Mouse (Mus musculus) adrenal gland, postnatal 14 days (tissue): Measurements from ENCODE around the gene Vstm4. TPM values are rescaled to one million over a fixed set of nuclear protein-coding genes. Genes with fewer than 3 reads are reported as not detected.

ENCODE experiments used
- DNase-seq: peaks from one replicate; pipeline ENCODE4 v3.0.0; 2021; ENCODE audit warnings: mixed read lengths
- long read RNA-seq, 2 experiments: library from polyadenylated mRNA; stranded (forward); transcript quantifications; one replicate each; pipeline ENCODE4 v2.0.0; 2021
- total RNA-seq: library from RNA; stranded (reverse); gene quantifications from 2 replicates; pipeline ENCODE4 v1.2.3, GENCODE M21; 2021

The Vstm4 gene
- 18.0 and 18.2 TPM in 2 replicates for total RNA-seq
- long read RNA-seq, experiment 1, transcript Vstm4-201 (8 exons, 2,745 nt): major isoform, 31 of 33 reads
- long read RNA-seq, experiment 1, partial matches to known transcripts: 2 of 33 reads
- long read RNA-seq, experiment 1, other reads (novel, unspliced or antisense): 0 of 33 reads
- long read RNA-seq, experiment 2, transcript Vstm4-201 (8 exons, 2,745 nt): major isoform, 31 of 36 reads
- long read RNA-seq, experiment 2, partial matches to known transcripts: 3 of 36 reads
- long read RNA-seq, experiment 2, other reads (novel, unspliced or antisense): 2 of 36 reads

DNA sequence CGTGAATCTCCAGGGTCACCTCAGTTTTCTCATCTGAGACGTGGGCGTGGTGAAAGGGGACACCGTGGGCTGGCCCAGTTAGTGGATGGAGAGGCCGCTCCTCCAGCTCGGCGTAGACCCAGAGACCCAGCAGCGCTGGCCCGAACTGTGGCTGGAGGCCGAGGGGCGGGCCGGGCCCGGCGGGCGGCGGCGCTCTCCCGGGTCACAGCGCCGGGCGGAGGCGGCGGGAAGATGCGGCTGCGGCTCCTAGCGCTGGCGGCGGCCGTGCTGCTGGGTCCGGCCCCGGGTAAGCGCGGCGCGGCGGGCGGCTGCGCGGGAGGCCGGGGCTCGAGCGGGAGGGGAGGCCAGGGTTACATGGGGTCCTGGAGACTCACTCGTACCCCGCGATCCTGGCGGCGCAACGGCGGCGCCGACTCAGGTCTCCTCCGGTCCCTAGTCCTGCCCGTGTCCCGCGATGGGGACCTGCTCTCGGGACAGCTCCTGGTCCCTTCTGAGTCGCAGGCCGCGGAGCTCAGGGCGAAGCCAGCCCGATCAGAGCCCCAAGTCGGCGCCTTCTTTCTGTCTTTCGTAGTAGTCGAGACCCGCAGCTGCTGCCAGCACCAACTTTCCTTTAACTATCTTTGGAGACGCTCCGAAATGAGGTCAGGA lies at the start of gene Vstm4:
Gene Vstm4, plus strand, starts transcription at position 76 of the 648 bp plus-strand sequence.
- DNase-seq: peak; percentile 86

DNA sequence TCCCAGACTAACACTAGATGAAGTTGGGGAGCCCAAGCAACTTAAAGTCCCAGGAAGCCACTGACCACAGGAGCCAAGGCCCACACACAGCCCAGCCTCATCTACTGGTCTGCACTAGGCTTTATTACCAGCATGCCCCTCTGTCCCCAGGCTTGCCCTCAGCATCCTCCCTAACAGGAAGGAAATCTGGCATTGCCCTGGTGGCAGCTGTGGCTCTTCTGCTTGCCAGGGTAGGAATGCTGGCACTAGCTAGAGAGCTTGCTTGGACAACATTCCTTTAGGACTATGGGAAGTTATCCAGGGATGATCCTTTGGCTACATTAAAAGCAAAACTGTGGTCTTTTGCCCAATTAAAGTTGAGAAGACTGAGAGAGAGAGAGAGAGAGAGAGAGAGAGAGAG lies 46.4 kb upstream of the Vstm4 start:
- DNase-seq: no peak

DNA sequence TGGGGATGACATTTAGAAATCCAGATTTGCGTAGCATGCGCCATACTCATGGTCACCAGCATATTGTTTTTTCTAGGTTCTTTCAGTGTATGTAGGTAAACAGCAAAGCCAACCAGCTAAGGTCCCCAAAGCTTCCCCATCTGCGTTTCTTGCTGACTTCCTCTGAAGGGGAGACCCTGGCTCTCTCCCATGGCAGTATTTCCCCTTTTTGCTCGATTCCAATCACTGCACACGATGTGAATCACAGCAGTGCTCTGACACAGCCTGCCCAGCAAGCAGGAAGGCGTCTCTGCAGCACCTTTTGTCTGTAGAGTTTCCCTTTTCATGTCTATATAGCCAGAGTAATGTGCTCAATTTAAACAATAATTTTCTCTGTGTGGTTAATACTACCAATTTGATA lies 44.1 kb upstream of the Vstm4 start:
- DNase-seq: no peak

DNA sequence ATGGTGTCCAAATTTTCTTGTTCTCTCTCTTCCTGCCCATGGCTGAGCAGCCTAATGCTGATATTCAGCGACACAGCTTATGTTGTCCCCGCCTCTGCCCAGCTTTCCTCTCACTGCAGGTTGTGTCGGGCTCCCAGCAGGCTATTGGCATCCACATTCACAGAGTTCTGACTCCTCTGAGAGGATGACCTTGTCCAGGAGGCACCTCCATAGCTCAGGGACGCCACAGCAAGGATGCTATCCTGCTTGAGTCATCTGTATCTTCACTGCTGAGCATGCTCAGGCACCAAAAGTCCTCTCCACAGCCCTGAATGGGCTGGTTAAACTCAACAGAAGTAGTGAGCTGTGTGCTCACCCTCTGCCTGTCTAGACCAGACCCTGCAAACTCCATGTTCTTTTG lies 41.6 kb upstream of the Vstm4 start:
- DNase-seq: peak; percentile 21

DNA sequence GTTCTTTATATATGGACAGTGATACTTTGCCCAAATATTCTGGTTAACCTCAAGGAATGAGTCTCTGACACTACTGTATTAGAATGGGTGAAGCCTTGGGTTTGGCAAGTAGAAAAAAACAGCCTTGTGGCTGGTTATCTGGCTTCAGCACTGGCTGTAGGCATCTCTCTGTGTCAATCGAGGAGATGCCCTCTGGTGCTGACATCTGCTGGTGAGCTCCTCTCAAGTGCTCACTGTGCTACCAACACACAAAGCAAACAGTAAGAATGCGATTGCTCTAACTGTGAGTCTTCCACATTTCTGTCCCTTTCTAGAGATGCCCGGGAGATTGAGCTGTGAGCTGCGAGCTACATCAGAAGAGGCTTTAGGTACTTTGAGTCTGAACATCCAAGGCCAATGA lies 40.0 kb upstream of the Vstm4 start:
- no peak for DNase-seq

DNA sequence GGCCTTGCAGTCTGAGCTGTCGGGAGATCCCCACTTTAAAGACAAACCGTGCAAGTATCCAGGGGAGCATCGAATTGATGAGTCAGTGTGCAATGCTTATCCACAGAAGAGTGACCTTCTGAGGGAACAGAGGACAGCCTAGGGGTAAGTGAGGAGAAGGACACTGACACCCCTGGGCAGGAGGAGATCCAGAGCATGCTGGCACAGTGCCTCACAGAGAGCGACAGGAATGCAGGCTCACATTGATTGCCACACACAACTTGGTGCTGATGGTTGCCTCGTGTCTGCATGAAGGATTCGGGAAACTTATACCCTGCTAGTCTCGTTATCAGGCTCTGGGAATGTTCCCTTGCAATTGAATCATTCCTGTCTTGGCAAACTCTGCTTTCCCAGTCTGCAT lies 39.3 kb upstream of the Vstm4 start:
- DNase-seq: peak; percentile 82

DNA sequence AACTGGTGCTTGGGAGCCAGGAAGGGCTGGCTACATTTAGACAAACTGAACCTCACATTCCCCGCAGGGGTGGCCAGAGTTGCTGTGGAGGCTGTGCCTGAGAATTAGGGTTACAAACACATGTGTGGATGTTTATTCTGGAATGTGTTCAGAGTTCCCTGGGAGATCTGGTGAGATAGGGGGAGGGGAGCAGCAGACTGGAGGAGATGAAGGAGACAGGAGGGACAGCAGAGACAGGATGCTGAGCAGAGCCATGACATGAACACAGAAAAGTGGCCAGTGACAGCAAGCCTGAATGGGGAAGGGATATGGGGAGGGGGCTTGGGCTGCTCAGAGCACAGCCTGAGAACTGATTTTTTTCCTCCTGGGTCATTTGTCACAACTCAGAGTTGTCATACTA lies 37.3 kb upstream of the Vstm4 start:
- DNase-seq: no peak

DNA sequence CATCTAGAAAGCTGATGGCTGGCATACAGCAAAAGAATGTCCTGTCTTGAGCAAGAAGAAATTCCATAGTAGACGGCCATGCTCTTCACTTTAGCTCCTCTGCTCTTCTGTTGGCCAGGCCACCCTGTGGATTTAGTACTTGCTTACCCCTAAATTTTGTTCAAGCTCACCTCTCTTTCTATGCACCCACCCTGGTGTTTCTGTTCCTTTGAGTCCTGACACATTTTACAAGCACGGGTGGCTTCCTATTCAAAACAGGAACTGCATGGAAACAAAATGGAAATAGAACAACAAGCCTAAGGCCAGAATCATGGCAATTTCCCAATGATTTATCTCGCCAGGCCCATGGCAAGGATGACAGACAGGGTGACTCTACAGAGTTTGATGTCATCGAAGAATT lies 33.7 kb upstream of the Vstm4 start:
- no peak for DNase-seq

DNA sequence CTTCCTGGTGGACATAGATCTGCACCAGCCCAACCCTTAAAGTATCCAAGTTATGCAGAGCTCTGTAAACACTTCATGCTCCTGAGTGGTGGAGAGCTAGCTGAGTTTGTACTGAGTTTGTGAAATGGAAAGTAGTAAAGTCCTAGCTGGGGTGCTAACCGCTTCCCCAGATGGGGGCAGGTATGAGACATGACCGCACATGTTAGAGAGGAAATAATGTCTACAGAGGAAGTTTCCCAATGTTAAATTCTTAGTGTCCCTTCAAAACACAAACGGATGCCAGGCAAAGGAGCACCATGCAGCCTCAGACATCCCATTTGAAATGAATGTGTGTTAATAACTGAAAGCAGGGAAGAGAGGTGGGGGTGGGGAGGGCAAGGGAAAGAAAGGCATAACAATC lies 32.7 kb upstream of the Vstm4 start:
- no peak for DNase-seq

DNA sequence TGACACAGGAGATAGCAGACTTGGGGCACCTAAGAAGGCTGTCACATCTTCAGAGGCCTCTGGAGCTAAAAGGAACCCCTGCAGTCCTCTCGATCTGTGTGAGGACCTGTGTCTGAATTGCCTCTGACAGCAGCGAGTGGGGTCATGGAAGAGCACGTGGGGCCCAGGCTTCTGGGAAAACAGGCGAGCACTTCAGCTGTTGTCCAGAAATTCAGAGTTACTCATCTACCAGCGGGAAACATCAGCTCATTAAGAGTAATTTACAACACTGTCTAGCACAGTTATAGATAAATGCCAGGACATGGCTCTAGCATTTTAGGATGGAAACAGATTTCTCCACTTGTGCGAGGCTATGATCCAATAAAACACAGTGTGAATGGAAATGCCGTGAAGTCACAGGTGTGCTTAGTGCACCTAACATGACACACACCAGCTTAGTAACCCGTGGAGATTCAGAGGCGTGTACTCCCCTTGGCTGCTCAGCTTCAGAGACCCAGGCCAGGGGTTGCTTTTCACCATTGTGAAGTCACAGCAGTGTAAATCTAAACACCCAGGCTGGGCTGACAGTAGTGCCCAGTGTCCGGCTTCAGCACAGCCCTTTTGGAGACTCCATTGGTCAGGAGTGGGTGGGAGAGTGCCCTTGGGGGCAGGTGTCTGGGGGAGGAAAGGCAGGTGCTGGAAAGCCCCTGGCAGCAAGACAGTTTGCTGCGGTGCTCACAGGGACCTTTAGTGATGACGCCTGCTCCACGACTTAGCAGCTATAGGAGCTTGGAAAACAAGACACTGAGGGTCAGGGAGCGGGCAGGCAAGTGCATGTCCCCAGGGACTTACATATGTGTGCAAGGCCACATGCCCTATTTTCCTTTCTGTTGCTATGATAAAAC lies 32.0 kb upstream of the Vstm4 start:
- DNase-seq: no peak

DNA sequence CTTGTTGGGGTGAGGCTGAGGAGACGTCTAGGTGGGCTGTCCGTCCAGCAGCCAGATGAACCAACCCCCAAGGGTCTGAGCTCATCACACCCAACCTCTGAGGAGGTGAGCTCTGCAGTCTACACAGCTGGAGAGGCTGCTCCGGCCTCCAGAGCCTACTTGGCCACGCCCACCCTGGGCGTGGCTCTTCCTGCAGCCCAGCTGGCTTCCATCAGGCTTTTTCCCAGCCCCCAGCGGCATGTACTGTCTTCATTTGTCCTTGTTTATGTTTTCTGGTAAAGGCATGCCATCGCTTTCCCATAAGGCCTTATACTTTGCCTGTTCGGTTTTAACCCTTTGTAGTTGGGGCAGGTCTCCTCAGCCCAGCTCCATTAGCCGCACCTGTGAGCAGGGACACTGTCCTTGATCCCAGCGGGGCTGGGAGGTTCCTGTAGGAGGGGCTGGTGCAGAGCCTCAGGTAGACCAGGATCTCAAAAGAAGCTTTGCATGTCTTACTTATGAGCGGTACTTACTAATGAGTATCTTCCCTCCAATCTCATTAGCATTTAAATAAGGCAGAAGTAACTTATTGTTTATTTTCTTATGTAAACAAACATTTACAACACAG lies 31.0 kb upstream of the Vstm4 start:
- peak; percentile 61 for DNase-seq

DNA sequence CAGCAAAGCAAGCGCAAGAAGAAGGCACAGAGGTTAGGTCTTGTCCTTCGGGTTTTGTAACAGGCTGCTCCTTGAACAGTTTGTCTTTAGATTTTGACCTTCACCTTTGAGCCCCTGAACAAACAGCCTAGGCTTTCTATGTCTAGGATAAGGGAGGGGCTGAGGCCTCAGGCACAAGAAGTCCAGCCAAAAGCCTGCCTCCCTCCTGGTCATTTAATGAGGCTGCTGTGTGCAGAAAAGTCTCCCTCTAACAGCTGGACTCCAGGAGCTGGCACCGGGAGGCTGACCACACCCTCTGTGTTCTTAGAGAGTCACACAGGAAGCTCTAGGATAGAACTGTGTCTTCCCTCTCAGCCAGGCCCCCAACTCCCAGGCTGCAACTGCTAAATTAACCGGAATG lies 29.4 kb upstream of the Vstm4 start:
- DNase-seq: no peak

DNA sequence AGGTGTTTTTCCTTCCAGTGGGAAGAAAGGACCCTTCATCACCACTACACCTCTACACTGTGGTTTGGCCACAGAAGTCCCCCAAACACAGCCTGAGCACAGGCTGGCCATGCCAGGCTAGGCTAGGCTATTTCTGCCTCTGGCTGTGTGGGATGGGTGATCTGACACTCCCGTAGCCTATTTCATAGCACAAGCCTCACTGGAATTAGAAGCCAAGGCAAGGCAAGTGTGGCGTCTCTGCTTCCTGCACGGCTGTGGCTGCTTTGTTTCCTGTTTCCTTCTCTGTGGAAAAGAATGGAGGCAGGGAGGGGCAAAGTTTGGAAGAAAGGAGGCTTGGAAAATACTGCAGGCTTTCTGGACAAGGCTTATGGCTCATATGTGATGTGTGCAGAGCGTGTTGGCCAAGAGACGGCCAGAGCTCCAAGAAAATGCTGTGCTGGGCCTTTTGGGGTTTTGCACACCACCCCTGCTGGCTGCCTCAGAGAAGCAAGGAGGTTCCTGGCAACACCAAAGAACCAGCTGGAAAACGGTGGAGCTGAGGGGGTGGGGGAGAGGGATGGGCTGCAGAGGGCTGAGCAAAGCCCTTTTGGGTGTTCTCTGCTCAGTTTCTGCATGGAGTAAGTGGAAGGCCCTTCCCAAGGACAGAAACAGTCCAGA lies 28.4 kb upstream of the Vstm4 start:
- DNase-seq: peak; percentile 29

DNA sequence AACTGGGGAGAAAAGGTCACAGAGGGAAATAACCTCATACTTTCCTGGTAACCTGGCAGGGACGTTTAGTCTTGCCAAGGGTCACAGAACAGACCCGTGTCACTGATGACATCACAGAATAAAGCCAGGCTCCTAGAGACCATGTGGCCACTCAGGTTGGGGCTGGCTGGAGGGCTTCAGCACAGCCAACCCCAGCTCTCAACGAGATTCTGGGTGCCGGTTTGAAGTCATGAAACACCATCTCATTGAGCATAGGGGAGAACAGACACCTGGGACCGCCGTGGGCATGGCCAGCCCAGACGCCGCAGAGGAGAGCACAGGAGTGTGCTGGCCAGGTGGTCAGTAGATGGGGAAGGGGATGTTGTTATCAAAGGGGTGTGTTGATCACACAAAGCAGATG lies 22.7 kb upstream of the Vstm4 start, which contains the start of gene Fam170b:
Gene Fam170b, plus strand, starts transcription at position 116 of the 400 bp plus-strand sequence.
- DNase-seq: no peak

DNA sequence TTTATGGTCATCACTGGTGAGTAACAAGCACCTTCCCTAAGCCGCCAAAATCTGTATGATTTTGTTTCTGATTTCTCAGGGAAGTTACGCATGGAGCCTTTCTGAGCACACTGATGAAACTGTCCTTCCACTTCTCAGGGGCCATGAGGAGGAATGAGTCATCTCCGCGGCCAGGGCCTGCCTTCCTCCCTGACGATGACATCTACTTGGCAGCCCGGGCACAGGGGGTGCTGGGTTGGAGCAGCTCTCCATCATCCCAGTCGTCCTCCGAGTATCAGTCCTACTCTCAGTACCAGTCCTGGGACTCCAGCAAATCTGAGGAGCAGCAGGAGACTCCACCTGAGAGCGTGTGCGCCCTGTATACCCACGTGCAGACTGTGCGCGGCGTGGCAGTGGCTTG lies 21.4 kb upstream of the Vstm4 start:
- DNase-seq: peak; percentile 68

DNA sequence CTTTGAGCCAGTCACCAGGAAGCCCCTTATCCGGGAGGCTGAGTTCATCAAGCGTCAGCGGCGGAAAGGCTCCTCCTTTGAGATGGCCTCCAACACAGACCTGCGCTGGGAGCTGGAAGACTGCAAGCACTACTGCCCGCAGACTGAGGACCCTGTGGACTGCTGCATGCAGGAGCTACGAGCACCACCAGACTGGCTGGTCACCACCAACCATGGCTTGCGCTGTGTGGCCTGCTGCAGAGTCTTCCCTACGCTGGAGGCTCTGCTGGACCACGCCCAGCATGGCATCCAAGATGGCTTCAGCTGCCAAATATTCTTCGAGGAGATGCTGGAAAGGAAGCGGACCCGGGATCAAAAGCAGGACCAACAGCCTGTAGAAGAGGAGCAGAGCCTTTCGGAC lies 21.0 kb upstream of the Vstm4 start:
- DNase-seq: no peak

DNA sequence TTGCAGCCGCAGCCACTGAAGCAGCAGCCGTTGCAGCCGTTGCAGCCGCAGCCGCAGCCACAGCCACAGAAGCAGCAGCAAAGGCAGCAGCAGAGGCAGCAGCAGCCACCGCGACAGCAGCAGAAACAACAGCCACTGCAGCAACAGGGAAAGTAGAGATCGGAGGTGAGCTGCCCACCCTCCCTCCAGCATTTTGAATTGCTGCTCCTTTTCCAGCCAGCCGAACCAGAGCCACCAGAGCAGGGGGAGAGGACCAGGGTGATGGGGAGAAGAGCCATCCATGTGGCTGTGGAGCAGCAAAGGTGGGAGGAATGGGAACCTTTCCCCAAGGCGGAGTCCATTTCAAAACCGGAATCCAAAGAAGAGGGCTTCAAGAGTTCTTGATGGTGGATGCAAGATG lies 20.4 kb upstream of the Vstm4 start:
- DNase-seq: no peak

DNA sequence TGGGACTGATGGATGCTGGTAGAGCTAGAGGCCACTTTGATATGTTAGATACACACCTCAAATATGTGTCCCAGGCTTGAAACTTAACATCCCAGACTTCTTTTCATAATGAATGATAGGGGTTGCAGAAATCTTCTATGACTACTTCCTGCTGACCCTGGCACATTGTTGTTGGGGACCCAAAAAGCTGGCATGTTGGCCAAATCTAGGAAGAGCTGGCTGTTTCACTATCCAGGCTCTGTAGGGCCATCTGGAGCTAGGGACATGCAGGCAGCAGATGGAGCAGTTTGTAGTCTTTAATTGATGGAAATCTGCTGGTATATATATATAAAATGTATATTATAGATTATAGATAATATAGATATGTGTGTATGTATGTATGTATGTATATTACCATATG lies 14.5 kb upstream of the Vstm4 start:
- no peak for DNase-seq

DNA sequence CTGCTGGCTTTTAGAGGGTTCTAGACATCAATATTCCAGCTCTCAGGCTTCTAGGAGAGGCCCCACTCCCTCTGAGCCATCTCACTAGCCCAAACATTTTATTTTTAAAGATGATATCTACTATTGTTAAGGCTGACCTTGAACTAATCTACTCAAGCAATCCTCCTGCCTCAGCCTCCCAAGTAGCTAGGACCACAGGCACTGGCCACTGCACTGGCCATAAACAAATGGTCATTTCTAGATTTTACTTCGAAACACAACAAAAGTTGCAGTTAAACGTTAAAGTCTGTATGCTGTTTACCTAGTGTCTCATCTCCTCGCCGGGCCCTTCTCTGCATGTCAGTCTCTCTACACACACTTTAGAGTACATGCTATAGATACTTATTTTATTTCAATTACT lies 2.5 kb upstream of the Vstm4 start:
- DNase-seq: no peak

DNA sequence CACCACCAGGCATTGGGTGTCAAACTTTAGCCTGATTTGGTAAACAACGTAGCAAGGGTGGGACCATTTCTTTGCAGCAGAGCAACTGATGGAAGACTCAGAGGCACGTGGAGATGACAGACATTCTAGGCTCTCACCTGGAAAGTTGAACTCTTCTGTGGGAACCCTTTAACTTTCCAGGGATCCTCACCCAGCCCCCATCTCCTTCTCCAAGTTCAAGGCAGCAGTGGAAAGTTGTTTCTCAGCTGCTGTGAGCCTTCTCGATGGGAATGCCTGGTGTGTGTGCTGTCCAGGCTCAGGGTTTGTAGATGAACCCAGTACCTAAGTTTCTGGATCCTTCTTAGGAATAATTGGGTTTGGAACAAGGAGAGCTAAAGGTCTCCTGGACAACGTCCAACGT lies 310 bp upstream of the Vstm4 start:
- DNase-seq: no peak

DNA sequence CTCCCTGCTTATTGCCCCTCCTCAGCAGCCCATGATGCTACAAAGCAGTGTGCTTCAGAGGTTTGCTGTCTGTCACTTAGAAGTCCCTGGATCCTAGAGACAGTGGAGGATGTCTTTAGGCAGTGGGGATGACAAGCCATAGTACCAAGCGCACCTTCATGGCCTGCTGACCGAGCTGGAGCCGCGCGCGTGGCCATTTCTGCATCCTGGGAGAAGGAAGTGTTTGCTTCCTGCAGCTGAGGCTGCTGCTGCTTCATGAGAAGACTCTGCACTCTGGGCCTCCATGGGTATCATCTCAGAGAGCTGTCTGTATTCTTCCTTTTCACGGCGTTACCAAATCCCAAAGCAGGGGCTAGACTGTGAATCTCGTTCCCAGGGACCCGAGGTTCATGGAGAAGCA lies 1.8 kb downstream of the Vstm4 start:
- DNase-seq: no peak

DNA sequence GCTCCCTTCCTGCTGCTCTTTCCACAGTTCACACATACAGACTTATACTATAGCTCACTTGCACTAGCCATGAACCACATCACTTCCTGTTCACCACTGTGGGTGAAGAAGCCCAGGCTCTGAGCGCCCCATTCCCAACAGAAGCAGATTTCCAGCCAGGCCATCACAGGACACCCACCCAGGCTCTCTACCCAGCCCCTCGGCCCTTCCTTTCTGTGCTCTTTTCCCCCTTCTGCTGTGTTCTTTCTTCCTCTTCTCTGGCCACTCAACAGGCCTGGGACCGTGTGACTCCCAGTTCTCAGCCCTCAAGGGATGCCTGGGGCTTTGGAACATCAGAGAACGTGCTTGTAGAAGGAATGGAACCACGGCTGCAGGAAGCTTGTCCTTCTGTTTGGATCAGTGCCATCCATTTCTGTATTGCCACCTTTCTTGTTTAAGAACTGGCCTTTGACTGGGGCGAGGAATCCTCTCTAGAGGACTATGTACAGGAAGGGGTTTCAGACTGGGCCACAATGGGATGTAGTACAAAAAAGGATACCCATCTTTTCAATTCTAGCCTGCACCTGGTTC lies 2.5 kb downstream of the Vstm4 start:
- no peak for DNase-seq
